Mouse (Mus musculus) thymus, adult 2 months (tissue): ENCODE measurements at regions not wholly inside any gene's neighbourhood (a gene's known extent, or its start where the extent isn't known, plus 50 kb on each side); places are given as distances from the start of the nearest gene placed in this dataset.
"Not testable (repeated sequence)": the region's sequence is repeated elsewhere in the genome, so short reads cannot be mapped to it uniquely, and the experiment has no call there.

Experiments used
- DNase-seq: peaks from one replicate; pipeline ENCODE4 v3.0.0; 2021
- H3K27ac ChIP-seq: fragments of 200-500 bp; 2 replicates; pipeline ENCODE4 v1.5.1; 2012; ENCODE audit warnings: low read length, control low read depth; ENCODE audit not compliant: control insufficient read depth, insufficient read depth
- H3K27me3 ChIP-seq: fragments of 200-500 bp; 2 replicates; pipeline ENCODE4 v1.6.1; 2012; ENCODE audit warnings: mild to moderate bottlenecking, low read length, moderate library complexity, mixed read lengths; ENCODE audit not compliant: control insufficient read depth, insufficient read depth
- H3K36me3 ChIP-seq: fragments of 200-500 bp; 2 replicates; pipeline ENCODE4 v1.6.1; 2012; ENCODE audit warnings: mild to moderate bottlenecking, low read length, moderate library complexity; ENCODE audit not compliant: control insufficient read depth, insufficient read depth
- H3K4me1 ChIP-seq: fragments of 200-500 bp; replicated peaks from 2 replicates; pipeline ENCODE4 v1.6.1; 2012; ENCODE audit warnings: low read length; ENCODE audit not compliant: control insufficient read depth, insufficient read depth
- H3K4me3 ChIP-seq: fragments of 200-500 bp; 2 replicates; pipeline ENCODE4 v1.5.1; 2012; ENCODE audit warnings: mild to moderate bottlenecking, low read length, control low read depth, moderate library complexity; ENCODE audit not compliant: control insufficient read depth, insufficient read depth
- CTCF ChIP-seq: fragments of 200-500 bp; IDR thresholded peaks from 2 replicates; pipeline ENCODE4 v1.5.1; 2012; ENCODE audit warnings: mild to moderate bottlenecking, control low read depth, low read length, moderate library complexity, borderline replicate concordance; ENCODE audit not compliant: control insufficient read depth, poor library complexity, insufficient read depth; ENCODE audit errors: extremely low read depth
- POLR2A ChIP-seq: fragments of 200-500 bp; IDR thresholded peaks from 2 replicates; pipeline ENCODE4 v1.6.1; 2012; ENCODE audit warnings: mild to moderate bottlenecking, low read length, control low read depth, moderate library complexity; ENCODE audit not compliant: control insufficient read depth, poor library complexity, insufficient read depth; ENCODE audit errors: extremely low read depth
- WGBS: fragments of 180-500 bp; shearing (Covaris S2); methylation state at CpG from one replicate; pipeline ENCODE4 v1.1.7; 2018; 5-methylcytosine and 5-hydroxymethylcytosine counted together

- Histone ChIP-seq H3K27me3 (no peaks in the 10 kb centered on the region), H3K27ac (no peak overlapping the region), H3K4me1 (peaks cover 41% of the 10 kb centered on the region), H3K36me3 (no peaks in the 10 kb centered on the region), H3K4me3 (no peak overlapping the region)
- DNase-seq = no peak
- WGBS = 96% methylated on average over 8 of the region's 8 CpGs
- TF ChIP-seq CTCF = no peak
Measured at GRCm38 (mm10) chr16:30188769-30189430, 78.4 kb downstream of the Cpn2 start.

GRCm38 (mm10) chr16:30190351-30190750 is 76.9 kb downstream of the Cpn2 start:
- Histone ChIP-seq H3K27me3 (no peaks in the 10 kb centered on the region), H3K4me1 (peaks cover 27% of the 10 kb centered on the region), H3K27ac (no peak overlapping the region), H3K4me3 (no peak overlapping the region), H3K36me3 (no peaks in the 10 kb centered on the region)
- 99% methylated on average over 11 of the region's 11 CpGs for WGBS
- DNase-seq = no peak
- TF ChIP-seq POLR2A (no peak), CTCF (no peak)

GRCm38 (mm10) chr16:30190935-30191514 is 76.3 kb downstream of the Cpn2 start:
- WGBS = 84% methylated on average over 15 of the region's 15 CpGs
- Histone ChIP-seq H3K27me3 (no peaks in the 10 kb centered on the region), H3K27ac (no peak overlapping the region), H3K4me3 (no peak overlapping the region), H3K4me1 (peaks cover 21% of the 10 kb centered on the region), H3K36me3 (no peaks in the 10 kb centered on the region)
- DNase-seq = no peak
- TF ChIP-seq POLR2A (no peak), CTCF (no peak)

- DNase-seq = no peak
- 89% methylated on average over 8 of the region's 8 CpGs for WGBS
Measured at GRCm38 (mm10) chr16:30193294-30194261, 73.7 kb downstream of the Cpn2 start.

GRCm38 (mm10) chr16:30194836-30195235 is 72.5 kb downstream of the Cpn2 start:
- Histone ChIP-seq H3K36me3 (no peaks in the 10 kb centered on the region), H3K27me3 (no peaks in the 10 kb centered on the region), H3K27ac (no peak overlapping the region), H3K4me3 (no peak overlapping the region), H3K4me1 (no peaks in the 10 kb centered on the region)
- TF ChIP-seq POLR2A (no peak), CTCF (no peak)
- no peak for DNase-seq
- 77% methylated on average over 7 of the region's 7 CpGs for WGBS

More at GRCm38 (mm10) chr16:30193294-30194261, 73.7 kb downstream of the Cpn2 start:
- no peak for TF ChIP-seq POLR2A
- no peak for TF ChIP-seq CTCF
- Histone ChIP-seq H3K4me1 (0 out of 2 replicates have a peak, but pooled peaks cover 2% of the 10 kb centered on the region), H3K4me3 (no peak overlapping the region), H3K27me3 (no peaks in the 10 kb centered on the region), H3K36me3 (no peaks in the 10 kb centered on the region), H3K27ac (no peak overlapping the region)

GRCm38 (mm10) chr16:30195859-30196258 is 71.4 kb downstream of the Cpn2 start:
- H3K27me3 ChIP-seq, H3K4me3 ChIP-seq, H3K27ac ChIP-seq, H3K4me1 ChIP-seq, H3K36me3 ChIP-seq, DNase-seq: not testable (repeated sequence)
- 94% methylated on average over 2 of the region's 2 CpGs for WGBS

GRCm38 (mm10) chr16:30197351-30197750 is 69.9 kb downstream of the Cpn2 start:
- 64% methylated on average over 3 of the region's 3 CpGs for WGBS
- H3K36me3 ChIP-seq = no peaks in the 10 kb centered on the region
- H3K4me1 ChIP-seq = no peaks in the 10 kb centered on the region
- H3K4me3 ChIP-seq = no peak overlapping the region
- DNase-seq = no peak
- no peaks in the 10 kb centered on the region for H3K27me3 ChIP-seq
- H3K27ac ChIP-seq = no peak overlapping the region
- TF ChIP-seq CTCF = no peak
- TF ChIP-seq POLR2A = no peak
